Mouse (Mus musculus) T-cell, adult 2 months (primary cell): ENCODE data around the gene Tspan9.

Experiments
- DNase-seq: peaks from one replicate; pipeline ENCODE4 v3.0.0; 2022; ENCODE audit warnings: low spot score

Tspan9 gene

DNA sequence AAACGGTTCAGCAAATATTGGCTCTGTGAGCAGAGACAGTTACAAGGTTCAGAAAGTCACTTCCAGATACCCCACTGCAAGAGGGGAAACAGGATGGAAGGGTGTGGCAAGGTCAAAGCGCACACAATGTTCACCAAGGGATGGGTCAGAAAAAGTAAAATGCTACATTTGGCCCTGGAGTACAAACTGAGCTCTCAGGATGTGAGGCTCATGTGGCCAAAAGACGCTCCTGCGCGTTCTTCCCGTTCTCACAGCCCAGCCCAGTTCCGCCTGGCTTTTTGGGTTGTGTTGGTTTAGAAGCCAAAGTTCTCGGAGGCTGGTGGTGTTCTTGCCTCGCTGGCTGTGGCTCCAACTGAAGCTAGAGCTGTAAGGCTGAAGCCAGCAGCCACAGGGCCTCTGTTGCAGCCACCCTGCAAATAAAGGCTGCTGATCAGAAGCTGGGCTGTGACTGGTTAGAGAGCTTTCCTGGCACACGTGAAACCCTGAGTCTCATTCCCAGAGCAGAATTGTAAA is 9.7 kb downstream of the Tspan9 start:
- no peak for DNase-seq

DNA sequence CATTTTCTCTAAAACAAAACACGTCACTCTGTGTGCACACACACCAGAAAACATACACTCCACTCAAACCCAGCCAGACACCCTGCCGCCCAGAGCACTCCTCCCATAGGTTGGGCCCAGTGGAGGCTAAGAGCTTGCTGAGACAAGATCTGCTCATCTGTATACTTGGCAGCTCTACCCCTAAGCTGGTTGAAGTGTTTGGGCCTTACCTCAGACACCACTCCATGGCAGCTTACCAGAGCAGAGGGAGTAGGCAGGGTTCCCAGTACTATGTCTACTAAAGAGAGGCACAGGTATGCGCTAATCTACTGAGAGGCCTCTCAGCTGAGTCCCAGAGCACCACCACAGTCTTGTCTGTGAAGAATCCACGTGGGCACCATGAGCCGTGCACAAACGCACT is 10.8 kb downstream of the Tspan9 start:
- no peak for DNase-seq

DNA sequence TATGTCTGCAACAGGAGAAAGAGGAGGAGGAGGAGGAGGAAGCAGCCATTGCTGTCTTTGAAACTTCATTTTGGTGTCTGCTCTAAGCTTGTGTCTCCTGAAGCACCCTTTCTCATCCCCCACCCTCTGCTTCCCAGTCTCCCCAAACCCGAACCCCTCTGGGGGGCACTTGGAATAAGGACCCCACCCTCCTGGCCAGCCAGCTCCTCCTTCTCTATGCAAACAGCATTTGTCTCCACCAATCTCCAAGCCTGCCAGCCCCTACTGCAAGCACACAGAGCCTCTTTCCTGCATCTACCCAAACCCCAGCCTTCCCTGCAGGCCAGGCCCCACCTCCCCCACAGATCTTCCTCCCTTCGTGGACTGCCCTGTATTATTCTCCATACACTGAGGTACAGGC is 12.0 kb downstream of the Tspan9 start:
- DNase-seq: no peak

DNA sequence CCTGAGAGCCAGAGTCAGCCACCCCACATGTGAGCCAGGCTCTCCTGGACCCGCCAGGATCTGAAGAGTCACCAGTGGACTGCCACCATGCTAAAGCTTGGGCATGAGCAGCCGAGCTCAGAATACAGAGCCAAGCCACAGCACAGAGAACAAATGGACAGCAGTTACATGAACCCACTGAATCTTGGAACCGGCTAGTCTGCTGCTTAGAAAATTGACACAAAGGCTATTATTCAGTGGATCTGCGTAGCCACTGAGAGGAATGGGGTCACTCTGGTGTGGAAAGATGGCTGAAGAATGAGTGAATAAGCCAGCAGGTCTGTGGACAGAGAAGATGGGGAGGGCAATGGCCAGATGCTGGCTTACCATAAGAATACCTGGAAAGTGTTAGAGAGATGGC is 12.7 kb downstream of the Tspan9 start:
- no peak for DNase-seq

DNA sequence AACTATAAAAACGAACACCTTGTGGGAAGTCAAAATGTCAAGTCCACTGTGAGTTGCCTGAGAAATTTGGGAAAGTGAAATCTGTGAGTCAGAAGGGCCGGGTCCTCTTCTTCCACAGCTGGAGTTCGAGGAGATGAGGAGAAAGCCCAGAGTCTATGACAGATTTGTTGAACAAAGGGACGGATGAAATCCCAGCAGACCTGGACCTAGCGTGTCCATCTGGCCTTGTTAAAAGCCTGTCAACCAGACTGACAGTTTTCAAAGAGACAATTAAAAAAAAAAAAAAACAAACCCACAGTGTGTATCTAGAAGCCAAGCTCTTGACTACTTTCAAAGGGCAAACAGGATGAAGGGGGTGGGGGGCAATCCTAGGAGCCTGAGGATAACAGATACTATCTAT is 14.0 kb downstream of the Tspan9 start:
- DNase-seq: no peak

DNA sequence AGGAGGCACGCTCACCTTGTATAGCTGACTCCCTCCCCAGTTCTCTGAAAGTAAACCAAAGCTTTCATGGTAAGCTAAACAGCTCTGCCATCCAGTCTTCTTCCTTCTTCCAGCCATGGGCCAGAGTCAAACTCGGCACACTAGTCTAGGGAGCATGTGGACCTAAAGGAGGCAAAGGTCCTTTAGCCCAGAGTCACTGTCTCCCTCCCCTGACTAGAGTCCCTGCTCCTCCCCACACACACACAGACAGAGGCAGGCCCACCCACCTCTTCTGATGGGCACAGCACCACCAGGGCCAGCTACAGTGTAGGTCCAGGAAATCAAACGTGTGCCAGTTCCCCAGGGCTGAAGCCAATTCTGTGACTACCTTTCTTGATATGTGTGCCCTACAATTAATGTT is 16.1 kb downstream of the Tspan9 start:
- no peak for DNase-seq

DNA sequence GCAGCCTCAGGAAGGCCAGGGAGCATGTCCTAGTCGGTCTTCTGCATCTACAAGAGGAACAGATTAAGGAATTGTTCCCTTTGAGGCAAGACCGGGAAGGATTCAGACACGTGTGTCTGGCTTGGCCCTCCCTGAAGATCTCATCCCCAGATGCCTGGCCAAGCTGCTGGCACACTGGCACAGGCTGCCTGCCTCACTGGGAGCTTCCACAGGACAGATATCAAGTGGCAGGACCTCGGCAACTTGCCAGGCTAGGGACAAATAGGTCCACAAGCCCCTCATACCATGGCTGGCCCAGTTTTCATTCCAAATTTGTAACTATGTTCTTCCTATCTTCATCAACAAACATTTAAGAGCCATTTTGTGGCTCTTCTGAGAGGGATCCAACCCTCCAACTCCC is 16.5 kb downstream of the Tspan9 start:
- DNase-seq: no peak

DNA sequence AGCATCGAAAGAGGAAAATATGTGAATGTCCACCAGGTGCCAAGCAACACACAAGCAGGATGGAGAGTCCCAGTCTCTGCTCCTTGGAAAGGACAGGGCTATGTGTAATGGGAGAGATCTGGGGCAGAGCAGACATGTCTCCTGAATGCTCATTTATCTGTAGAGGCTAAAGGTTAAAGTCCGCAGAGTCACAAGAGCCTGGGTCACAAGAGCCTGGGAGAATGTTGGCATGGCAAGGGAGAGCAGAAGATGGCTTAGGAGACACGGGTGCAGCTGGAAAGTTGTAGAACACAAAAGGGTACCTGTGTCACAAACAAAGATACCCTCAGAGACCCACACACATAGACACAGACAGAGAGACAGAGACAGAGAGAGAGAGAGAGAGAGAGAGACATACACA is 17.9 kb downstream of the Tspan9 start:
- no peak for DNase-seq

DNA sequence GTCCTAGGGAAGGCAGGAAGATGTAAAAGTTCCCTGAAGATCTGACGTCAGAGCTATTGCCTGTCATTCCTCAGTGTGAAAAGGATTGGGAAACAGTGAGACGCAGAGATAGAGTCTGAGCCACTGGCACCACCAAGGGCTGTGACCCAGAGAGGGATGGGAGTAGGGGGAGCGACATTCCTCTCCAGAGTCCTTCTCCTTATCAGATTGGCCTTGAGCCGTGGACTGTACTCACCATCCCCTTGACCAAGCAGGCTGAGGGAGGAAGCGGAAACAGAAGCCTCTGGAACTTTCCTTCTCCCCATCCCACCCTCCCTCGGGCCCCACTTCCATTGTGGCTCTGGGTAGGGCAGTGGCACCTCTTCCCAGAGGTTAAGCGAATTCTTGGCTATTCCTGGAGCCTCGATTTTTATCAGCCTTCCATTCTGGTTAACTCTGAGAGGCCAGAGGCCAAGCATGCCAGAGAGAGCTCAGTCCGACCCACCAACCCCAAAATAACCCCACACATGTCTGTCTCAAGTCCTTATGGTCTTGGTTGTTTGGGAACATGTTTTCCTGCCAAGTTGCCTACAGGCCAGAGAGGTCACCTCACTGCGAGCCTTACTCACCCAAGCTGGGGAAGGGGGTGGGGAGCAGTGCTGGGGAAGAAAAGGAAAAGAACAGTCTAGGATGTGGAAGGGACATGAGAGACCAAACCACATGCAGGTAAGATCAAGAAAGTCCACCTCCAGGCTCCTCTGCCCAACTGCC is 19.0 kb downstream of the Tspan9 start:
- DNase-seq: no peak

DNA sequence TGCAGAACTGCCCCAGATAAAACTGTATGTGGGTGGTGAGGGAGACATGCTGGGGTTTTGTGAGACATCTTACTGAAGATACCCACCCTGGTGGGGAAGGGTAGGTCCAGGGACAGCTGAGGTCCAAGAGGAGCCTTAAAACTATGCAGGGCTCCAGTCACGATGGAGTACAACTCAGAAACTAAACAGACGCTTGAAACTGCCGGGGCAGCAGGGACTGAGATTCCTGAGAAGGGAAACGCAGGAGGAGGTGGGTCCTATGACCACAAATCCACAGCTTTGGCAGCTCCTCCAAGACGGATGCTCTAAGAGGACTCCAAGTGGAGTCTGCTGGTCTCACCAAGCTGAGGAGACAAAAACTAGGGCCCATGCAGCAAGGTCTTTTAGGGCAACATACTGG is 21.3 kb downstream of the Tspan9 start:
- DNase-seq: no peak

DNA sequence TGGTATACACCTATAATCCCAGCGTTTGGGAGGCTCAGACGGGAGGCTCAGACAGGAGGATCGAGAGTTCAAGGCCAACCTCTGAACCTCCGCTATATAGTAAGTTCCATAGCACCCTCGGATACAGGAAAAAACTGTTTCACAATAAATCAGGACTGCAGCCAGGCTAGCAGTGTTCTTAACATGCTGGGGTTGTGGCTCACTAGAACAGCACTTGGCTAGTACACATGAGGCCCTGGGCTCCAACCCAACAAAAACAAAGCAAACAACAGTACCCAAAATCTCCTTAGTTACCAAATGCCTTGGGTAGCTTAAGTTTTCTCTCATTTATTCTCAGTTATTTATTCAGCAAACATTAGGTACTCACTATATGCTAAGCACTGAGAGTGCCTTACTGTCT is 21.7 kb downstream of the Tspan9 start:
- DNase-seq: no peak

DNA sequence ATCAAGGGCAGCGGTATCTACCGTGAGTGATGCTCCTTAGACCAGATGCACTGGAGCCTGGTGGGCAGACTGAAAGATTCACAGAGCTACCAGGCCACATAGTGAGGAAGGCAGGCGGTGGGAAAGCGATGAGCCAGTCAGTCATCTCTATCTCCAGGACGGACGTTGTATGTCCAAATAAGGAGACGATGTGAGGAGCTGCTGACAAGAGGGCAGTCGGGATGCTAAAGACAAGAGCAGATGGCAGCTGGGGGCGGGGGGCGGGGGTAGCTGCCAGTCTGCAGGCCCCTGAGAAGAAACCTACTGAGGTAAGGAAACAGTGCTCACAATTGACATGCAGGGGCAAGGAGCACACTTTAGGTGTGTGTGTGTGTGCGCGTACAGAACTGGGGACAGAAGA is 22.6 kb downstream of the Tspan9 start:
- no peak for DNase-seq

DNA sequence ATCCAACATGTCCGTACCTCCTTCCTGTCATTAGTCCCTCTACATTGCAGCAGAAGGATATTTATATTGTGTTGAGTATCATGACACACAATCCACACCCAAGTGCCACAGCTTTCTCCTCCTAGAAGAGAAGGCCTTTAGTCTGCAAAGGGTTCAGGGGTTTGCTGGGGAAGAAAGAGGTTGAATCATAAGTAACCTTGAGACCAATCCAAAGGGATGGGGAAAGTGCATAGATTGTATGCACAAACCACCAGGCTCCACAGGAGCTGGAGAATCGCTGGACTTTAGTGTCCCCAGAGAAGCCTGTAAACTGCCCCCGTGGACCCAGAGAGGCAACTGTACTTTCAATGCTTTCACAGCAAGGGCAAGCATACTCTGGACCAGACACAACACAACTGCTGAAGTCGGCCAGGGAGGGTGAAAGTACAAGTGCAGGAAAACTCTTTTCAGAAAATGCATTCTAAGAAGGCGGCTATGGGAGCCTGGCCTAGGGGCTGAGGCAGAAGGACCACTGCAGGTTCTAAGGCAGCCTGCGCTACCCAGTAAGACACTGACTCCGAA is 24.6 kb downstream of the Tspan9 start:
- no peak for DNase-seq

DNA sequence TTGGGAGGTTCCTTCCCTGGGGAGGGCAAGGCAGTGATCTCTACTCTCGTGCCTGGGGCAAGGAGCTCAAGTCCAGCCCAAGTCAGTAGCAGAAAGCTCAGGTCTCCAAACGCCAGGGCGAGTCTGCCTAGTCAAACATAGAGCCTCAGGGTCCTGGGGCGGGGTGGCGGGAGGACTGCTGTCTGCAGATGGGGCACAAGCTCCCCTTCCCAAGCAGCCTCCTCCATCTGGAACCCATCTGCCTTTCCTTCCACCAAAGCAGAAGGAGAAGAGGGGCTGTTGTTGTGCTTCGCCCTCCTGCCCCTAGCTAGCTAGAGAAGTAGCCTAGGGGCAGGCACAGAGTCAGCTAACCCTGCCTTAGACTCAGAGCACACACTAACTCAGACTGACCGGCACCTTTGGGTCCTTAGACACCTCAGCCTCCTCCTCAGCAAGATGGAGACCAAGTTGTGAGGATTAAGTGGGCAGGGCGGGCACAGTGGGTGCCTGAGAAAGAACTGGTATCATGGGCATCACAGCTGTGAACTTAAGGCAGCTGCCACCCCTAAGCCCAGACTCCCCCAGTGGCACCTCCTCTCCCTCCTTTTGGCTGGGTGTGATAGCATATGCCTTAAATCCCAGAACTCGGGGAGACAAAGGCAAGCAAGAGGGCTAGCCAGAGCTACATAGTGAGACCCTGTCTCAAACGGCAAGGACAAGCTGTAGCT is 26.4 kb downstream of the Tspan9 start:
- DNase-seq: no peak

DNA sequence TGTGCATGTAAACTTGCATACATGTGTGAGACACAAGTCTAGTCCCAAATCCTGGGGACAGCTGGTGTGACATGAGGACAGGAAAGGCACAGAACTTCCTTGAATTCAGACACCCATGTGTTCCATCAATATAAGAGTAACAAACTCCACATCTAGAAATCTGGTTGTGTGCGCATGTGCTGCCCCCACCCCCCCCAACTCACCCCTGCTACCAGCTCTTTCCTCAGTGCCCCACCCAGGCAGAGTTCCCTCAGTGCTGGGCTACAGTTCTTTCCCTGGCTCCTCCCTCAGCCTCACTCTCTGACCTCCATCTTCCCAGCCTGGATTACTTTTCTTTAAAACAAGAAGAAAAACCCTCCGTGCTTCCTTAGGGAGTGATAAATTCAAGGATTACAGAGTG is 27.1 kb downstream of the Tspan9 start:
- no peak for DNase-seq

DNA sequence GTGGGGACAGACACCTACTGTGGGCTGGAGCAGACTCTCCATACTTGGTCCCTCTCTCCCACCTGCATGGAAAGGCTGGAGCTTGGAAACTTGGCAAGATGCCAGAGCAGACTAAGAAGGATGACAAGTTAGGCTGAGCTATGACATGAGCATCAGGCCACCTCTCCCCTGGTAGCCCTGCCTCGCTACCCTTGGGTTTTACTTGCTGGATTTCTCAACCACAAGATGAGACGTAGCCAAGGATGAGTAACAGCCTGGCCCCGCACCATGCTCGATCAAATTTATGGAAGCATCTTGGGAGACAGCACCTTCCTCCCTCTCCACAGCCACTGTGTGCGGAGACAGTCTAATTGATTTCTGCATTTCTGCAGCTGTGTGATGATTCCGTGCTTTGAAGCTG is 28.3 kb downstream of the Tspan9 start:
- DNase-seq: no peak

DNA sequence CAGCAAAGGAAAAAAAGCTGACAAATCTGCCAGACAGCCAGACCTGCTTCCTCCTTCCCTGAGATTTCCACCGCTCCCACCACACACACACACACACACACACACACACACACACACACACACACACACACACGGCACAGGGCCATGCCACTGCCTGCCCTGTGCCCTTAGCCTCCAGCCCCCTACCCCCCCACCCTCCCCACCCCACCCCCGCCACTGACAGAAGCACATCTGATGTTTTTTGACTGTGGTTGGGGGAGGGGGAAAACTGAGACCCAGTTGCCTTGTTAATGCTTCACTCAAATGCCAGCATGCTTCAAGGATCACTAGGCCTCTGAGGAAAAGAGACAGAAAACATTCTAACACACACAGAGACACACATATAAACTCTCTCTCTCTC is 30.8 kb downstream of the Tspan9 start:
- no peak for DNase-seq

DNA sequence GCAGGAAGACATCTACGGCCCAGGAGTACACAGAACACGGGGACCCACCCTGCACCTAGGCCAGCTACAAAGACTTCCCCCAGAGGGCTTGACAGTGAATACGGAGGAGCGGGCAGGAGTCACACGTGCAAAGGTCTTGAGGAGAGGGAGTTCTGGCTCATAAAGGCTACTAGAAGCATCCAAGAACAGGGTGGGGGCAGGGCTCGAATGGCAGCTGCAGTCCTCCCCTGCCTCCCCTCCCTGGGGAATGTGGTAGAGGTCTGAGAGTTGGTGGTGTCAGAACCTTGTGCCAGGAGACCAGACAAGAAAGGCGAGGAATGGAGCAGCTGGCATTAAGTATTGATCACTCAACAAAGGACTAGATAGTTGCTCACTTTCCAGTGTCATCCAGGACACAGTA is 31.6 kb downstream of the Tspan9 start:
- DNase-seq: no peak

DNA sequence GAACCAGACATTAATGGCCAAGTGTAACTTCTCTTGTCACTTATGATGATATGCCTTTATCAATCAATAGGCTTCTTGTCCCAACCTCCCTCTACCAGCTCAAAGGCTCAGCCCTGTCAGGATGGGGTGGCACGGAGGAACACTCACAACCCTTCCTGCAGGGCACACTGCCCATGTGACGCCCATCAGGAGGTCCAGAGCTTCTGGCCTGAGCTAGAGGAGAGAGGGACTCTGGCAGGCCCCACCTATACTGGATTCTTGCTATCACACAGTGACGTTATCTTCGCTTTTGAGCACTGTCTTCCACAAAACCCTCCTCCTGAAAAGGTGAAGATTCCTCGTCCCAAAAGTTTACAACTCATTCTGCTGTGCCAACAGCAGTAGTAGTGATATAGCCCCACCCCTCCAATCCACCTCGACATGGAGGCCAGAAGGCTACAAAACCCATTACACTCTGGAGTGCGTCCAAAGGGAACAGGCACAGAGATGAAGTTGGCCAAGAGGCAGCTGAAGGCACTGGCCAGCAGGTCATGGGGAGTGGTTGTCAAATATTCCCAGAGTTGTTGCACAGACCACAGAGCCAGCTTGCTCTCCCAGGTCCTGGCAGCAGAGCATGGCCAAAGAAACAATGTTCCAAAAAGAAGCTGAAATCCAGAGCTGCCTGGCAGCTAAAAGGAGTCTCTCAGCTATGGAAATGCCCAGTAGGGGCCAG is 34.9 kb downstream of the Tspan9 start:
- DNase-seq: no peak

DNA sequence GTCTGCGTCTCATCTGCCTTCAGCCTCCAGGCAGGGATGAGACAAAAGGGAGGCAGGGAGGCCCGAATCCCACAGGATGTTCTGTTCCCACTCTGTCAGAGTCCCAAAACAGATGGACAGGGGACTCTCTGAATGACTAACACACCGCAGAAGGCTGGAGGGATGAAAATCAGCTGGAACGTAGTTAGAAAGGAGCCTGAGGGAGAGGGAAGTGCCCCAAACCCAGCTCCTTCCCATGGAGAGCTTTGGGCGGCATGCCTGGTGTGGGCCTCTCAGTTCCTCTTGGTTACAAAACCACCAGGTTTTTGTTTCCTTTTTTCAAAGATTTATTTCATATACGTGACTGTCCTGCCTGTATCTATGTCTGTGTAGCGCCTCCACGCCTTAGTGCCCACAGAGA is 35.7 kb downstream of the Tspan9 start:
- DNase-seq: no peak

DNA sequence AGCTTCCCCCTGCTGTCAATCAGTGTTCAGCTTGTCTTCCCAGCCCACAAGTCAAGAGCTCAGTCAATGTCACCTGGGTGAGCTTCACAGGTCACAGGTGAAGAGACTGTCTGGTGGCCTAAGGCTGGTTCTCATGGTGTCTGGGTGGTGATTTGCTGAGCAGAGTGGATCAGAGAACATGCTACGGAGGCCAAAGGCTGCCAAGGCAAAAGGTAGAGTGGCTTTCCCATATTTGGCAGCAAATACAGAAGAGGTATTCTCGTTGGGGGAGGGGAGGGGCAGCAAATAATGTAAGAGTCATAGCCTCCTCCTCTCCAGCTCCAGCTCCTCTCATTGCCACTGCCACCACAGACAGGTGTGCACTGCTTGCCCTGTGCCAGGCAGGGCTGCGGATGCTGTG is 37.2 kb downstream of the Tspan9 start:
- no peak for DNase-seq

DNA sequence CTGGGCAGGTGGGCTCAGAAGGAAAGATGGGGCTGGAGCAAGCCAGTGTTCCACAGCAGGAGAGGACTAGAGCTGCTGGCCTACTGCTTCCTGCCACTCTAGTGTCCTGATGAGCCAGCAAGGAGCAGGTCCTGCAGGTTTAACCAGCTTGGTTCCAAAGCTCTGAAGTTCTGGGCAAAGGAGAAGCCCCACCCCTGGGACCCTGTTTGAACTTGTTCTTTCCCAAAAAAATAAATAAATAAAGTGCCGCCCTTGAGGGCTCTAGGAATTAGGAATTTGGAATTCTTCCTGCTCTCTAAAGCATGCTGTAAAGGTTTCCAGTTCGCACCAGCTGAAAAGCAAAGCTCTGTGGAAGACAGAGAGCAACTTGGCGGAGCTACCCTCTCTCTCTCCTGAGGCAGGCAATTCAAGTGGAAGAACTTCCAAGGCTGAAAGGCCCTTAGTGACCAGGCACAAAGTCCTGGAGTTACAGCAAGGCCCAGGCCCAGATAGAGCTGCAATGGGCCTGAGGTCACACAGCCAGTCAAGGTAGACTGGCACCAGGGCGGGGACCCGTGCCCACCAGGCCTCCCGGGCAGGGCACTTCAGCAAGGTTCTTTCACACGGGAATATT is 38.6 kb downstream of the Tspan9 start:
- no peak for DNase-seq
